Mouse (Mus musculus) intestine, postnatal 0 days (tissue): ENCODE results near the gene Kremen1. TPM values are rescaled to one million over a fixed set of nuclear protein-coding genes. Genes with fewer than 3 reads are reported as not detected.

Experiments used
- ATAC-seq: fragments of 200-750 bp; cut with Nextera tagmentation; 2 replicates; pipeline ENCODE4 v1.8.0; 2017; ENCODE audit warnings: mild to moderate bottlenecking, moderate TSS enrichment, moderate library complexity
- H3K27ac ChIP-seq: fragments of 300-500 bp; sonication (generic); 2 replicates; pipeline ENCODE4 v1.5.1; 2014; ENCODE audit warnings: mild to moderate bottlenecking, low read depth, low read length, moderate library complexity
- H3K27me3 ChIP-seq: fragments of 300-500 bp; sonication (generic); replicated peaks from 2 replicates; pipeline ENCODE4 v1.6.1; 2014; ENCODE audit warnings: low read length, mixed read lengths; ENCODE audit not compliant: control insufficient read depth, insufficient read depth
- H3K36me3 ChIP-seq: fragments of 300-500 bp; sonication (generic); 2 replicates; pipeline ENCODE4 v1.6.1; 2014; ENCODE audit warnings: mild to moderate bottlenecking, moderate library complexity; ENCODE audit not compliant: control insufficient read depth, insufficient read depth
- H3K4me1 ChIP-seq: fragments of 300-500 bp; sonication (generic); replicated peaks from 2 replicates; pipeline ENCODE4 v1.6.1; 2014; ENCODE audit warnings: antibody characterized with exemption, low read length, mixed read lengths; ENCODE audit not compliant: control insufficient read depth, insufficient read depth
- H3K4me2 ChIP-seq: fragments of 300-500 bp; sonication (generic); replicated peaks from 2 replicates; pipeline ENCODE4 v1.6.1; 2014; ENCODE audit warnings: low read depth, mild to moderate bottlenecking, moderate library complexity
- H3K4me3 ChIP-seq: fragments of 300-500 bp; sonication (generic); 2 replicates; pipeline ENCODE4 v1.5.1; 2014; ENCODE audit warnings: low read depth, low read length
- H3K9ac ChIP-seq: fragments of 300-500 bp; sonication (generic); 2 replicates; pipeline ENCODE4 v1.6.1; 2014; ENCODE audit warnings: mild to moderate bottlenecking, low read depth, low read length
- H3K9me3 ChIP-seq: fragments of 300-500 bp; sonication (generic); 2 replicates; pipeline ENCODE4 v1.6.1; 2016; ENCODE audit warnings: mixed run types; ENCODE audit not compliant: control insufficient read depth
- CTCF ChIP-seq: sonication (generic); IDR thresholded peaks from 2 replicates; pipeline ENCODE4 v1.5.1; 2016; ENCODE audit warnings: low read depth, mild to moderate bottlenecking, control low read depth, antibody characterized with exemption, moderate library complexity
- WGBS: fragments of 180-500 bp; shearing (Covaris S2); extraction: QIAGEN DNeasy Blood & Tissue Kit; methylation state at CpG from one replicate; pipeline ENCODE4 v1.1.7; 2014; 5-methylcytosine and 5-hydroxymethylcytosine counted together
- polyA plus RNA-seq: library from polyadenylated mRNA; unstranded; fragments of >200 nt; fragmentation: Nextera tagmentation; extraction: Ambion mirVana; gene quantifications from 2 replicates; pipeline ENCODE4 v1.2.1, GENCODE M21; 2015

Kremen1 gene
- polyA plus RNA-seq, 1 experiment from 2014 or later = 5.7 TPM

GRCm38 (mm10) chr11:5160722-5161485, 100.5 kb downstream of the Kremen1 start:
- WGBS = 74% methylated on average over 17 of the region's 17 CpGs
- no peak for ATAC-seq
- no peak overlapping the region for H3K4me2 ChIP-seq

DNA sequence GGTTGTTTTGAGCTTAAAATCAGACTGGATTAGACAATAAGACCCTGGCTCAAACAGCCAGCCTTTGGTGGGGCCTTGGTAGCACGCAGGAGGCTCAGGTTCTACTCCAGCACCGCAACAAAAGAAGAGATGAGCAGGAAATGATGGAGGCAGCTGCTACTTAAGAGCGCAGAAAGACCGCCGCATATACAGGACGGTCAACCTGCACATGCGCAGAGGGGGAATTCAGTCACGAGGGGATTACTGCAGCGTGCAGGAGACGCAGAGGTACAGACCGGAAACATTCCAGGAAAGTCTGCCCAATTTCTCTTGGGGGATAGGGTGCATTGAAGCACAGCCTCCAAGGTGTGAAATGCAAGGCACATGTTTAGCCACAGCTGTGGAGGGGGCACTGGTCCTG, 103.3 kb downstream of the Kremen1 start:
- WGBS = 93% methylated on average over 11 of the region's 11 CpGs
- H3K27me3 ChIP-seq = no peaks in the 10 kb centered on the region
- no peak overlapping the region for H3K4me2 ChIP-seq
- no peaks in the 10 kb centered on the region for H3K4me1 ChIP-seq
- H3K9me3 ChIP-seq = 0 out of 2 replicates have a peak, but pooled peaks cover 4% of the 10 kb centered on the region
- no peak overlapping the region for H3K27ac ChIP-seq
- no peak for TF ChIP-seq CTCF
- no peak overlapping the region for H3K9ac ChIP-seq
- H3K4me3 ChIP-seq = no peak overlapping the region
- ATAC-seq = no peak
- H3K36me3 ChIP-seq = no peaks in the 10 kb centered on the region

More at GRCm38 (mm10) chr11:5160722-5161485, 100.5 kb downstream of the Kremen1 start:
- H3K36me3 ChIP-seq = no peaks in the 10 kb centered on the region
- no peak overlapping the region for H3K9ac ChIP-seq
- 0 out of 2 replicates have a peak, but pooled peaks cover 4% of the 10 kb centered on the region for H3K9me3 ChIP-seq
- no peak overlapping the region for H3K27ac ChIP-seq
- no peak overlapping the region for H3K4me3 ChIP-seq
- no peaks in the 10 kb centered on the region for H3K27me3 ChIP-seq
- H3K4me1 ChIP-seq = no peaks in the 10 kb centered on the region
- peak; percentile 65 for TF ChIP-seq CTCF

- H3K9ac ChIP-seq = no peak overlapping the region
- H3K27me3 ChIP-seq = no peaks in the 10 kb centered on the region
- 48% methylated on average over 10 of the region's 10 CpGs for WGBS
- H3K4me1 ChIP-seq = peaks cover 4% of the 10 kb centered on the region; the same call in 1 of the 2 replicates
- peak overlapping the region; percentile 66; the same call in 1 of the 2 replicates for H3K27ac ChIP-seq
- H3K4me3 ChIP-seq = no peak overlapping the region
- no peak overlapping the region for H3K4me2 ChIP-seq
- ATAC-seq = no peak
- TF ChIP-seq CTCF = no peak
- H3K9me3 ChIP-seq = no peaks in the 10 kb centered on the region
- H3K36me3 ChIP-seq = no peaks in the 10 kb centered on the region
Observed at GRCm38 (mm10) chr11:5154961-5155805, 106.2 kb downstream of the Kremen1 start.

- Histone ChIP-seq H3K27me3 (no peaks in the 10 kb centered on the region), H3K9me3 (no peaks in the 10 kb centered on the region), H3K9ac (peak within 1 kb of the TSS; percentile 67), H3K4me2 (peak within 1 kb of the TSS; percentile 93), H3K4me3 (peak within 1 kb of the TSS; percentile 61), H3K36me3 (no peaks in the 10 kb centered on the region), H3K4me1 (peaks cover 18% of the 10 kb centered on the region), H3K27ac (peak within 1 kb of the TSS; percentile 21; the same call in 1 of the 2 replicates)
- peak; percentile 28; the same call in 1 of the 2 replicates for ATAC-seq
- WGBS = under 1% methylated on average over 45 of the region's 53 CpGs
- TF ChIP-seq CTCF = 0 out of 2 replicates have a peak, but pooled peaks have one; percentile 5
Observed at GRCm38 (mm10) chr11:5151680-5152337, 109.5 kb downstream of the Kremen1 start, which contains the start of gene Emid1. TSS of gene Emid1 (minus strand) at chr11:5152257.

DNA sequence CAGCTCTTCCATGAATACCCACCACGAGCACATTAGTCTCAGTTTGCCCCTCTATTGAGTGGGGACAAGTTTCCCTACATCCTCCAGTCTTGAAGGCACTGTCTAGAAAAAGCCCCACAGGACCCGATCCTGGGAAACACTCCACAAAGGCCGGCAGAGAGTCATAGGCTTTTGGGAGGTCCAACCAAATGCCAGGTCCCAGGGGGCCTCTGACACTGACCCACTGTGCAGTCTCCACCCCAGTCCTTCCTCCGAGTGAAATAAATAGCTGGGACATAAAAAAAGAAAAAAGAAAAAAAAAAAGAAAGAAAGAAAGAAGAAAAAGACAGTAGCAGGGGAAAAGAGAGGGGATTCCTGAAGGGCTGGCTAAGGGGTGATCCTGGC, 110.1 kb downstream of the Kremen1 start:
- 34% methylated on average over 4 of the region's 4 CpGs for WGBS
- H3K9ac ChIP-seq = peak overlapping the region; percentile 67; the same call in 1 of the 2 replicates

More for the DNA sequence above, 110.1 kb downstream of the Kremen1 start:
- H3K27ac ChIP-seq = peak overlapping the region; percentile 21; the same call in 1 of the 2 replicates
- no peaks in the 10 kb centered on the region for H3K9me3 ChIP-seq
- H3K27me3 ChIP-seq = no peaks in the 10 kb centered on the region
- ATAC-seq = no peak
- TF ChIP-seq CTCF = no peak
- H3K4me2 ChIP-seq = peak overlapping the region; percentile 93
- no peaks in the 10 kb centered on the region for H3K36me3 ChIP-seq
- H3K4me1 ChIP-seq = peaks cover 18% of the 10 kb centered on the region
- peak overlapping the region; percentile 61 for H3K4me3 ChIP-seq
